Mouse (Mus musculus) frontal cortex, postnatal 10 days (tissue): ENCODE data around the gene Tubb1.

ENCODE experiments used
- DNase-seq, 2 experiments: peaks; one replicate each; pipeline ENCODE4 v3.0.0; 2022; ENCODE audit warnings: low spot score in 2 of 2, mixed read lengths in 1 of 2

Gene Tubb1

DNA sequence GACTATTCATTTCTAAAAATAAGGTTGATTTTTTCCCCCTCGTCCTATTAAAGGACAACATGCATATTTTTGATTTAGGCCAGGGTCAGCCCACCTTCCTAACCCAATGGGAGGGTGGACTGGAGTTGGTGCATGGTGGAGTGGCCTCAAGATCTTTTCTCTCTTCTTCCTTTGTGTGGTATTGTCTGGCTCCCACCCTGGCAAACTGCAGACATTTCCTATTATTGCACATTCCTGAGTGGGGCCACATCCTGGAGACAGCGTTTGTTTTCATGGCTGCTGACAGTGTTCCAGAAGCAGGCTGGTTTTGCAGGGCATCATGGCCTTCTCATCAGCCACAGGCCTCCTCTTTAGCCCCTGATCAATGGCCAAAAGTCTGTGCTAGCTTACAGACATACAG, 7.4 kb upstream of the Tubb1 start:
- no peak for DNase-seq

DNA sequence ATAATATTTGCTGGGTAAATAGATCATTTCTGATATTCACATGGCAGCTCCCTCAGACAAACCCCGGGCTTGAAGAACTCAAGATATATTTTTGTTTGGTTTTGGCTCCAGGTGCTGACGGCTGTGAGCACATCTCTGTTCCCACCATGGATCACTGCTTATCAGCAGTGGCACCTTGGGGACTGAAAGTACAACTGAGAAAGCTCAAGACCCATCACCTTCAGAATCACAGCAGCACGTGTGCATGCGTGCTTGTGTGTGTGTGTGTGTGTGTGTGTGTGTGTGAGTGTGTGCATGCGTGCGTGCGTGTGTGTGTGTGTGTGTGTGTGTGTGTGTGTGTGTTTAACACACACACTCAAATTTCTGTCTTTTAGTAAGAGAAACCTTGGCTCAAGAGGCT, 6.1 kb upstream of the Tubb1 start:
- no peak for DNase-seq

DNA sequence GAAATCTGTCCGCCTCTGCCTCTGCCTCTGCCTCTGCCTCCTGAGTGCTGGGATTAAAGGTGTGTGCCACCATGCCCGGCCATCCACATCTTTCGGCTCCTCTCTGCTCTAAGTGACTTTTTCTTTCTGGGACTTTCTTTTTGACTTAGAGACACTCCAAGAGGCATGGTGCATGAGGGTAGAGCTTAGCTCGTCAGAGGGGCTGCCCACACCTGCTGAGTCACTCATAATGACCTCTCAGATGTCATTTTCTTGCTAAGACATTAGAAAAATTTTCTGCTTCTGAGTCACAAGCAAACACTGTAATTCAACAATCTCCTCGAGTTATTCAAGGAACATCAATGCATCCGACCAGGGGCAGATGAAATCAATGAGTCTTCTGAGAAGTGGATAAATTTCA, 5.5 kb upstream of the Tubb1 start:
- no peak for DNase-seq

DNA sequence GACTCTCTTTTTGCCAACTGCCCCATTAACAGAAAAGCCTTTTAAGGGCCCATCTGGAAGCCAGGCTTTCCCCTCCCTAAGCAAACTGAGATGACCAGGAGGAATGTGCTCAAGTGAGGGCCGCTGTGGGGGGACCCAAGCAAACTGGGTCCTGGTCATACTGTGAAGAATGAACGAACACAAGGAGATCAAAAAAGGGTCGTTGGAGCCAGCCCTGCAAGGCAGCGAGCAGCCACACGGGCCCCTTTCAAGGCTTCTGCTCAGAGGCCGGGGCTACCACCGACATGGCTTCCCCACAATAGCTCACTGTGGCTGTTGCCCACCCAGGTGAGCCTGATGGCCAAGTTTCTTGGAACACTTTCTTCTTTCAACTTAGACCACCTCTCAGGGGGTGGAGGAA, 4.0 kb upstream of the Tubb1 start:
- no peak for DNase-seq

DNA sequence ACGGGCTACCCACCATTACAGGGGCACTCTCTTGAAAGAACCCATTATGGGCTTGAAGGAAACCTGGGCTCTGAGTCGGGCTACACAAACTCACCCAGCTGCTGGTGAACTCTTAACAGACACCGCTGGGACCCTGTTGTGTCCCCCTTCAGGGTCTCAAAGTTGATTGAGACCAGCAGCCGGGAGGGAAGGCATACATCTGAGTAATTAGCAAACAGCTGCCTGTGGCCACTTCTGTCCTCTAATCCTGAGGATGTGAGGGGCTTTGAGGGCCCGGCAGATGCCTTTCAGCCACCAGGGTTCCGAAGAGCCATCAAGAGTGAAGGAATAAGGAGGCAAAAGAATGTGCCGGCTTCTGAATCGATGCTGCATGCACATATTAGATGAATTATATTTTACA, 3.6 kb upstream of the Tubb1 start:
- DNase-seq, result no peak

DNA sequence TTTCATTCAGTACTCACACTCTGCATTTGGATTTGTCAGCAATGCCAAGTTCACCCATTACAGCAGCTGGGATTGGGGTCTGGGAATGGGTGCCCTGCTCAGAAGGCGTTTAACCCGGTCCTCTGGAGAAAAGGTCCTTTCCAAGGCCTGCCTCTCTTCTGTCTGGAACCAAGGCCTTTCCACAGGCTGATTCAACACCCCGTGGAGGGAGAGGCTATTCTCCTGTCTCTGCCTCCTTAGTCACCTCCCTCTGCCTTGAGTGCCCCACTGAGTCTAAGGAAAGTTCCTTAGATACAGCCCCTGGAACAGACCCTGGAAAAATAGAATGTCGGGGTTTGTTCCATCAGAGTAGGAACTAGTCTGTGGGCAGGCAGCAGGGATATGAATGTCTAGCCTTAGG, 2.1 kb upstream of the Tubb1 start:
- no peak for DNase-seq

DNA sequence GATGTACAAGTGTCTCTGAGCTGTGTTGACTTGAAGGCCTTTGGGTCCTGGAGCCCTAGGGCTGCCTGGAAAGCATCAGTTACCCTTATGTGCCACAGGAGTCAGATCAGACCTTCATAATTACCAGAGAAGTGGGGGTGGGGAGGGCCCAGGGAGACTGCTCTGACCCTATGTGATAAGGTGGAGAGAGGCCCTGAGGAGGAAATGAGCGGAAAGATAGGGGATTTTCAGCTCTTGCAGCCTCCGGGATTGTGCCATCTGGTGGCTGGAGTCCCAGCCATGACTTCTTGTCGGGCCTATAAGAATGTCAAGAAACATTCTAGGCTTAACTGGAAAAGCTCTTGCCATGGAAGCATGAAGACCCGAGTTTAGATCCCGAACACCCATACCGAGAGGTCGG, 3.2 kb downstream of the Tubb1 start:
- DNase-seq, result no peak

DNA sequence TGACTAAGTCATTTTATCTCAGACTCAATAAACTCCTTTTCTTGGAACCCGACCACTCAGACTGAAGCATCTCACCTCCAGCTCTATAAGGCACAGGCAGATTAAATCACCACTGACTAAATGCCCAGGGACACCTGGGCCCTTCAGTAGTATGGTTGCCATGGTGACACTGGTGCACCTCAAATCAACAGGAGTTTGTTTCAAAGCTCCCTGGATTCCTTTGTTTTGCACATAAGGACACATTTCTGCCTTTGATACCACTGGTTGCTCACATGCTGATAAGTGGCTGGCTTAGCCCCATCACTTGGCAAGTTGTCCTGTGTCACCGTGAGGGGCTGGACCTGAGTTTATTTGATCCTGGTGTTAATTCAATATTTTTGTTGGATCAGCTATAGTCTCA, 8.9 kb downstream of the Tubb1 start:
- no peak for DNase-seq

DNA sequence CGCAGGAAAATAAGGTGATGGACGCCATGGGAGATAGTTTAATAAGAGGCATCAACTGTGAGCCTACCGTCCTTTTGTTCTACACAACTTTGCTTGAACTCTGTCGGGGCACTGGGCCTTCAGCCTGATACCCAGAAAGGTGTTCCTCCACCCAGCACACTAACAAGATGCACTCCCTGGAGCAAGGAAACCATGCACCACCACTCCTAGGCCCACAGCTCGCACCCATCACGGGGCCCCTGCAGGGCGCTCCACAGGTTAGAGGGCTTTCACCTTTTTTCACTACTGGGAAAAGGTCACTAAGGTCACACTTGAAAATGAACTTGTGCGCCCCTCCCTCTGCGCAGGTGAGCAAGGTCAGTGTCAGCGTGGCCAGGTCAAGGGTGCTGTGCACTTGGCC, 12.9 kb downstream of the Tubb1 start:
- DNase-seq, result peak in 1 of 2 experiments; percentile 36

DNA sequence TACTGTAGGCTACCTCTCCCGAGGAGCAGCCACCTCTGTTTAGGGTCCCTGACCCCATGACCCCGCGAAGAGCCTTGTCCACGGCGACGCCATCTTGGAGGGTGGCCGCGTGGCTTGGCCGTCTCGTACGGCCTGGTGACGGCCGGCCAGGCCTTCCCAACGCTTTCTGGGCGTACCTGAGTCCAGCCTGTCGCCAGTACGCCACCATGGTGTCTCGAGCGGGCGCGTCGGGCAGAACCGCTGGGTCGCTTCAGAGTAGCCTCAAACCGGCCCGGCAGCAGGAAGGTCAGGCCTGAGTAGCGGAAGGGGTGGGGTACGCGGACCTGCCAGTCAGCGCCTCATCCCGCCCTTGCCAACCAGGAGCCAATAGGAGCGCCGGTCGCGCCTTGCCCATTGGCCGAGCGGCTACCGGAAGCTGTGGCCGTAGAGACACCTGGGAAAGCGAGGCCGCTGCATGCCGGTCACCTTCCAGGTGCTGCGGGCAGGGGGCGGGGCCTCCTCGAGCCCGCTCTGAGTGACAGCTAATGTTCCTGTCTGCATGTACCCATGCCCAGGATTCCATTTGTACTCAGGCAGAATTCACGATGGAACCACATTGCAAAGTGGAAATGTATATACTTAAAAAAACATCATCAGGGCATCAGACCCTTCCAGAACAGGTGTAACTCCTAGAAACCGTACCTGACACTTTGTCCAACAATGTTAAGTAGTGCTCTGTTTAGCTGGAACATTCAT, 13.5 kb downstream of the Tubb1 start, which contains the start of gene Atp5e:
Atp5e (minus strand) TSS at position 317 of the 735 bp plus-strand sequence.
- DNase-seq, result peak; percentile 94 to 96

DNA sequence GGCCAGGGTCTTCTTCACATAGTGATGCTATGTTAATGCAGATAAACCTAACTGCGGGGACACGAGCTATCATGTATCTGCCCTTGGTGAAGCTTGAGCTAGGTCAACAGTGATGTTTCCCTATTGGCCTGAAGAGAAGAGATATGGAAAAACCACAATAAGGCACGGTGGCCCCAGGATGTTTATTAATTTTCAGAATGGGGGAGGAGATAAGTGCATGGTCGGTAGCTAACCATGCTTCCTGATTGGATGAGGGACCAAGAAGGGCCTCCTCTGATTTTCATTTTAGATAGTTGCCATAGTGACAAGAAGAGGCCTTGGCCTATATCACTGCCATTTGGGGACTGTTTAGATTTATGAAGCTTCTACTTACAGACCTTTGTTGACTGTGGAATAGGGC, 19.8 kb downstream of the Tubb1 start:
- DNase-seq, result no peak

DNA sequence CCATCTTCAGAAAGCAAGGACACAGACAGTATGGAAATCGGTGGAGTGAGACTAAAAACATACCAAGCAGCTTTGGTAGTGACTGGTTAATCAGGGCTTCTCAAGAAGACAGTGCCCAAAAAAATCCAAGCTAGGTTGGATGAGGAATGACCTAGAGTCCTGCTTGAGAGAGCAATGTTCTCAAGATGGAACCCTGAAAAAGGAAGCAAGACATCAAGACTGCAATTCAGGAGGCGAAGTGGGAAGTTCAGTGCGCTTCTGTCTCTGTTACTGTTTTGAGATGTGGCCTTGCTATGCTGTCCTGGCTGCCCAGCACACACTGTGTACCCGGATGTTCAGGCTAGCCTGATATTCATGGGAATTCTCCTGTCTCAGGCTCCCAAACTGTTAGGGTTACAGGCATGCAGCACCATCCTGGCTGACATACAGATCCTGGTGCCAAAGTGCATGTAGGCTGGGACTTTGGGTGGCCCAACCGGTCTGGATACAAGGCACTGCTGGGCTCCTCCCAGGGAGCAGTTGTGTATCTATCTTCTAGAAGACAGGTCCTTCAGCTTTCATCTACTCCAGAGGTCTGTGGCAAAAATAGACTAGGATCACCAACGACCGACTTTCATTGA, 20.4 kb downstream of the Tubb1 start:
- no peak for DNase-seq

DNA sequence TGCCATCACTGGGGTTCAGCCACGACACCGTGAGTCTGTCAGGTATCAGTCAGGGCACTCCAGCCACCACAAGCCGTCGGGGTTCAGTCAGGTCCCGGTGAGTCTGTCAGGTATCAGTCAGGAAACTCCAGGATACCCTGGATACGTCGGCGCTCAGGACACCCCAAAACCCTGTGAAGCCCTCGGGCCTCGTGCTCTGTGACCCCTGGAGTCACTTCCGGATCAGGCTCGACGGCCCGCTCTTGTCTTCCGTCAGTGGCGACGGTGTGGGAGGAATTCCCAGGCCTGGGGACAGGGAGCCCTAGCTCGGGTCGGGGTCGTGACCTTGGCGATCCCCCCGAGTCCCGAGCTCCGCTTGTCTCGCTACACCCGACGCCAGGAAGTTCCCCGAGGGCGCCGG, 21.9 kb downstream of the Tubb1 start:
- DNase-seq, result no peak

DNA sequence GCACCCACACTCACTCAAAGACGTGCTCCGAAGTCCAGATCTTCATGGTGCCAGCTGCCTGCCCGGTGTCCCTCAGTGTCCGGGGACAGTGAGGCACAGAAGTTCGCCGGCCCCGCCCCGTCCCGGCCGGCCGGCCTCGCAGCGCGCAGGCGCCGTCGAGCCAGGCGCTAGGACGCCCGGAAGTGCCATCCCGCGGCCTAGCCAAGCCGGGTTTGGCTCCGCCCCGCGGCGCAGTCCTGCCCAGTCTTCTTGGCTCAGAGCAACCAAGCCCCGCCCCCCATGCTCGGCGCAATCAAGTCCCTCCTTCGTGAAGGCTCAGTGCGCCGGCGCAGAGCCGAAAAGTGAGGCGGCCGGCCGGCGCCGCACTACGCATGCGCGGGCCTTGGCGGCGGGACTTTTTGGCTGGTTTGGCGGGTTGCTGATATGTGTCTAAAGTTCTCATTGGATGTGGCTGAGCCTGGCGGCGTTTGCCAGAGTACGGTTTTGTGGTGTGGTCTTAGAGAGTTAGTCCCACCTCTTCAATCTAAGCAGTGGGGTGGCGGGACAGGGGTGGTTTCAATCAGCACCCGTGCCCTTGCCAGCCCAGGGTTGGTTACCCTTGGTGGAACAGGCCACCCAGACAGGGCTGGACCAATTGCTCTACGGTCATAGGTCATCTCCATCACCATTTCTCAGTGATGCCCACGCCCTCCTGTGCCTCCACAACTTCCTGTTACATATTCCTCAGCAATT, 22.5 kb downstream of the Tubb1 start, which contains the start of gene Prelid3b:
Prelid3b (minus strand) TSS at position 264 of the 732 bp plus-strand sequence.
- peak; percentile 98 to 99 for DNase-seq

DNA sequence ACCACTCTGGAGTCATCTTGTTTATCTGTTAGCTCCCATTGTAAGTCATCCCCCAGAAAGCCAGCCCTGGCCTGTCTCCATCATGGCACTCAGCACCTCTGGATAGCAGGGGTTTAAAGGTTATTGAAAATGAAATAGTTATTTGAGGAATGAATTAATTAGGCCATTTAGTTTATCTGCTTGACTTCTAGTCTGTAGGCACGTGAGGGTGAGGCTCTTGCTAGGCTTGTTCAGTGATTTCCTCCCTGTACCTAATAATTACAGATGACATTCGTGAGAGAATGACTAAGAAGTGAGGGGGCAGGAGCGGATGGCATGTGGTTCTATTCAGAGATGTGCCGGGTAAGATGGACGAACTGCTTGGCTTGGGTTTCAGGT, 23.0 kb downstream of the Tubb1 start:
- DNase-seq, result no peak

DNA sequence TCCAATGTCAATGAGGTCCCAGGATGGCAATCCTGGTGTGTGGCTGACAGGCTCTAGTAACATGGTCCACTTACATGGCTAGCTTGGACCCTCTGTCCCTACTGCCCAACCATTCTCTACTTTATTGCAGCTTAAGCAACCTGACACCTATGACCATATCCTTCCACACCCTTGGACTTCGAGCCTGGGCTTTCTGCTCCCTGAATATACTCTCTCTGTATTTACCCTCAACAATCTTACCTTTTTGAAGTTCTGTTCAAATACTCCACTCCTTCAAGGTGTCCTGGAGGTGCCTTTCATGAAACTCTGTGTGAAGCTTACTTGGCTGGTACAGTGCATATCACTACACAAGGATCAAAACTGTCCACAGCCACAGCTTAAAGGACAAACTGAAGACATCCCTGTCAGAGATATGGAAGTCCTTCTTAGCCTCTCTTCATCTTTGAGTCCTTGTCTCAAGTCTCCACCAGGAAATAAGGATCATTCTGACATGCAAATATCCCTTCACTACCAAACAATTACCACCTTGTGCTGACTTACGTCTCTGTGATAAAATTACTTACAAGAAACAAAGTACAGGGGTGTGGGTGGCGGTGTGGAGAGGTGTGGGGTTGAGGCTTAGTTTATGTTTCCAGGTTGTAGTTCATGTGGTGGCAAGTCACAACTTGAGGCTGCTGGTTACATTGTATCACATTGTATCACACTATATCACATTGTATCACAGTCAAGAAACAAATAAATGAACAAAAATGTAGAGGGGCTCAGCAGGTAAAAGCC, 27.2 kb downstream of the Tubb1 start:
- no peak for DNase-seq

DNA sequence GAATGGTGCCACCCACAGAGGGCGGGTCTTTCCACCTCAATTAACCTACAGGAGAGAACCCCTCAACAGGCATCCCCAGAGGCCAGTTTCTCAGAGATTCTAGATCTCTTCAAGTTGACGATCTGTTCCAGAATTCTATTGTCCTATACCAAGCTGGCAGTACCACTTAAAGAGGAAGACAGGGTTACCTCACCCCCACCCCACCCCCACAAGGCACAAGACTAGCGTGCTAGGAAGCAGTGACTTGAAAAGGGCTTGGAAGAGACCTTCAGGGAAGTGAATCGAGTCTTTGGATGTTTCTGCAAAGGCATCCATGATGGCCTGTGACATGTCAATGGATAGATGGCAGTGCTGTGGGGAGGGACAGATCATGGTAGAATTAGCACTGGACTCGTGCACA, 28.3 kb downstream of the Tubb1 start:
- DNase-seq, result no peak

DNA sequence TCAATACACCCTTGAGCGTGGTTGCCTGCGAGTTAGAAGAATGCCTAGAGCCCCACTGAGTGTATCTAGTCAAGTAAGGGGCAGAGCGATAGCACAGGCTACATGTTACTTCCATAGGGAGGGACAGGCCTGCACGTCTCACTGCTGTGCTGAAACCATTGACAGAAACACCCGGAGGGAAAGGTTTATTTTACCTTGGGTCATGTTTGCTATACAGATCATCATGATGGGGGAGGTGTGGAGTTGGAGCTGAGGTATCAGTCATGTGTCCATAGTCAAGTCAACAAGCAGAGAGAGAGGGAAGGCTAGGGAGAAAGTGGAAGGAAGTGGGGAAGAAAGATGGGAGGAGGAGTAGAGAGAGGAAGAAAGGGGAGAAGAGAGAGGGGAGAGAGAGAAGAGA, 36.5 kb downstream of the Tubb1 start:
- DNase-seq, result no peak

DNA sequence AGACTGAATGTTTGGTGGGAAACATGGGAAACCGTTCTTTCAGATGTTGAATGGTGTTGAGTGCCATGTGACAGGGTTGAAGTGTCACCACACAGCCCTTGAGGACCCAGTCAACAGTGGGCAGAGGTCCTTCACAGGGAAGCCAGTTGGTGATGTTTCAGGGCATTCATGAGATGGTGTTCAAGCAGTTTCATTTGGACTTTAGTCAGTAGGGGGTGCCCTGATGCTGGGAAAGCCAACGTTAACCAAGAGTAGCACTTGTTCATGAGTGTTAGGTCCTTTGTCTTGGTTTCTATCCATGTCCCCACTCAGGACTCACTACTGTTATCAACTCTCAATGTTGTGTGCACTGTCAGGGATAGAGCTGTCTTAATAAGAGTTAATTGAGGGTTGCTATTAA, 42.4 kb downstream of the Tubb1 start:
- no peak for DNase-seq

DNA sequence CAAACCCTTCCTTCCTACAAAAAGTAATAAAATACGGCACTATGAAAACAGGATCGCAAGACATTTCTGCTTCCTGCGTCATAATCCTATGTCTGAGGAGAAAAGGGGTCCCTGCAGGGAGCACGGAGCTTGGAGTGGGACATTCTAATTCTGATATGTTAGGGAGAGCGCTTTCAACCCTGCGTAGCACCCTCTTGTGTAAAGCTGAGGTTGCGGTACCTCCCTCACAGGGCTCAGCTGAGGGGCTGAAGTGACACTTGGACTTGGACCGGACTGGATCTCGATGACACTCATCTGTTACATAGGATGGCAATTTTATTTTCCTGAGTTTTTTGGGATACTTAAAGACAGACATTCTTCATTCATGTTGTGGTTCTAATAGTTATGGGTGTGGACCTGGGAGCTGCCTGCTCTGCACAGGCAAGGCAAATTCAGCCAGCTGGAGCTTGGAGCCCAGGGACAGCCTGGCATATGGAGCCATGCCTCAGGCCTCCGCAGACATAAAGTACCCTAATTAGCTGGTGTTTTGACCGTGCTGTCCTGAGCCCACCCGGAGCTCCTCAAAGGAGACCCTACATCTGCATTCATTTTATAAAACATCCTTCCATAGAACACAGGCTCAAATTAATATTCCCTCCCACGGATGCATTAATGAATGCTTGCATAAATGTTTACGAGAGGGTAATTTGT, 50.5 kb downstream of the Tubb1 start:
- no peak for DNase-seq

DNA sequence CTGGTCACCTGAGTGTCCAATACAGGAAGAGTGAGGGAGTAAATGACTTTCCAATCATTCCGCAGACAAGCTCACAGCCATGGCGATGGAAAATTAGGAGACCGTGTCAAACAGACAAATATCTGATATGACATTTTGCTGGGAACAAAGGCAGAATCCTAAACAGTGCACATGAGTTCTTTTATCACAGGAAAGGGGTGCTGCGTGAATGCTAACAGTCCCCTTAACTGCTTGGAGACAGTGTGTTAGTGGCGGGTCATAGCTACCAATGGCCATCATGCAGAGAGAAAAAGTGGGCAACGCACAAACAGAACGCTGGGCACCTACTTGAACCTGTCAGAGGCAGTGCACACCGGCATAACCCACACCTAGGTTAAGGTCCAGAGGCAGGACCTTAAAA, 51.0 kb downstream of the Tubb1 start:
- DNase-seq, result no peak

DNA sequence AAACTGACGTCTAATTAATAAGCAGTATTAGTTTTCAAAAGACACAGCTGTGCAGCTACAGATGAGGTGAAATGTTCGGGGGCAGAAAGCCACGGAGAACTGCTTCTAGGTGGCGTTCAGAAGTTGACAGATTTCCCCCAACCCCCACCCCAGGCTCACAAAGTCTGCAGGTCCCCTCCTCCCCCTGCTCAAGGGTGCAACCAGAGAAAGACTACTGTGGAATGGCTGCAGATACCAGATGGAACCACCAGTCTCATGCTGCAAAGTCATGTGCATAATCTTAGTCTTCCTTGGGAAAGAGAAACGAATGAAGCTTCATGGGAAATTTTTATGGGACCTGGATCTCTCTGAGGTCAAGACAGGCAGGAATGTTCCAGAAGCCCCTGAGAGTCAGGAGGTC, 51.8 kb downstream of the Tubb1 start:
- DNase-seq, result no peak
